Mouse (Mus musculus): ENCODE data around the gene March9. TPM values are rescaled to one million over a fixed set of nuclear protein-coding genes. Genes with fewer than 3 reads are reported as not detected.
"Not testable (repeated sequence)": the region's sequence is repeated elsewhere in the genome, so short reads cannot be mapped to it uniquely, and the experiment has no call there.

Gene March9
- total and polyA plus RNA-seq, 3 experiments, result 2.1 to 5.2 TPM; not detected in 1

GRCm38 (mm10) chr10:127073981-127074380 is 14.0 kb upstream of the March9 start:
- no peak for TF ChIP-seq MAX (IDR thresholded peaks at IDR 0.05; ENCODE audit: low read length)
- H3K79me2 ChIP-seq (ENCODE audit: control insufficient read depth, insufficient read depth, low read length, poor library complexity), result peaks cover 13% of the 10 kb centered on the region
- H3K27ac ChIP-seq (ENCODE audit: control insufficient read depth, low read depth, low read length), result no peak overlapping the region
- no peak overlapping the region for H3K4me3 ChIP-seq (ENCODE audit: control insufficient read depth in 1 of 2, insufficient read depth in 1 of 2, low read depth in 2 of 2, low read length in 2 of 2)
- no peaks in the 10 kb centered on the region; a peak in 1 of 4 replicates for H3K36me3 ChIP-seq (ENCODE audit: control insufficient read depth in 1 of 2, insufficient read depth in 2 of 2, low read length in 2 of 2)
- DNase-seq (ENCODE audit: low read depth, low spot score), result no peak
- H3K27me3 ChIP-seq (ENCODE audit: control insufficient read depth in 1 of 2, insufficient read depth in 2 of 2, low read length in 2 of 2), result no peaks in the 10 kb centered on the region
- H3K9me3 ChIP-seq (replicated peaks; ENCODE audit: insufficient read depth, low read length), result no peaks in the 10 kb centered on the region
- H3K9ac ChIP-seq (ENCODE audit: control insufficient read depth, low read depth, low read length, poor library complexity, severe bottlenecking), result no peak overlapping the region
- 0 out of 4 replicates have a peak, but pooled peaks cover 0 to 2% of the 10 kb centered on the region in 2 experiments for H3K4me1 ChIP-seq (ENCODE audit: control insufficient read depth in 1 of 2, insufficient read depth in 2 of 2, low read length in 2 of 2)

DNA sequence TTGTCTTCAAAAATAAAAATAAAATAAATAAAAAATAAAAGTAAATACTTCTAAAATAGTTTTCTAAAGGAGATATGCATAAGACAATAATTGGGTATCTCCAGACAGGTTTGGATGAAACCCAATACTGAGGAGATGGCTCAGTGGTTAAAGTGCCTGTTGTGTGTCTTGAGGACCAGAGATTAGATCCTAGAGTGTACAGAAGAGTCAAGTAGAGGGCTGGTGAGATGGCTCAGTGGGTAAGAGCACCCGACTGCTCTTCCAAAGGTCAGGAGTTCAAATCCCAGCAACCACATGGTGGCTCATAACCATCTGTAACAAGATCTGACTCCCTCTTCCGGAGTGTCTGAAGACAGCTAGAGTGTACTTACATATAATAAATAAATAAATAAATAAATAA is 13.0 kb upstream of the March9 start:
- H3K9ac ChIP-seq (ENCODE audit: control insufficient read depth, low read depth, low read length, poor library complexity, severe bottlenecking); H3K9me3 ChIP-seq (replicated peaks; ENCODE audit: insufficient read depth, low read length); H3K27ac ChIP-seq (ENCODE audit: control insufficient read depth, low read depth, low read length); H3K4me1 ChIP-seq (ENCODE audit: control insufficient read depth in 1 of 2, insufficient read depth in 2 of 2, low read length in 2 of 2); H3K4me3 ChIP-seq (ENCODE audit: control insufficient read depth in 1 of 2, insufficient read depth in 1 of 2, low read depth in 2 of 2, low read length in 2 of 2); H3K36me3 ChIP-seq (ENCODE audit: control insufficient read depth in 1 of 2, insufficient read depth in 2 of 2, low read length in 2 of 2); H3K27me3 ChIP-seq (ENCODE audit: control insufficient read depth in 1 of 2, insufficient read depth in 2 of 2, low read length in 2 of 2): not testable (repeated sequence)
- H3K79me2 ChIP-seq (ENCODE audit: control insufficient read depth, insufficient read depth, low read length, poor library complexity), result peaks cover 14% of the 10 kb centered on the region
- TF ChIP-seq TBP (IDR thresholded peaks at IDR 0.05; ENCODE audit: low read depth, low read length), result peak; percentile 90
- DNase-seq (ENCODE audit: low read depth, low spot score), result peak; percentile 35

GRCm38 (mm10) chr10:127072270-127072669 is 12.3 kb upstream of the March9 start:
- not testable (repeated sequence) for H3K9ac ChIP-seq (ENCODE audit: control insufficient read depth, low read depth, low read length, poor library complexity, severe bottlenecking); H3K27me3 ChIP-seq (ENCODE audit: control insufficient read depth in 1 of 2, insufficient read depth in 2 of 2, low read length in 2 of 2); H3K27ac ChIP-seq (ENCODE audit: control insufficient read depth, low read depth, low read length); DNase-seq (ENCODE audit: low read depth, low spot score); H3K9me3 ChIP-seq (replicated peaks; ENCODE audit: insufficient read depth, low read length); H3K4me1 ChIP-seq (ENCODE audit: control insufficient read depth in 1 of 2, insufficient read depth in 2 of 2, low read length in 2 of 2); H3K4me3 ChIP-seq (ENCODE audit: control insufficient read depth in 1 of 2, insufficient read depth in 1 of 2, low read depth in 2 of 2, low read length in 2 of 2)
- peaks cover 1 to 15% of the 10 kb centered on the region in 2 experiments; a peak in 3 of 4 replicates for H3K36me3 ChIP-seq (ENCODE audit: control insufficient read depth in 1 of 2, insufficient read depth in 2 of 2, low read length in 2 of 2)
- H3K79me2 ChIP-seq (ENCODE audit: control insufficient read depth, insufficient read depth, low read length, poor library complexity), result peaks cover 15% of the 10 kb centered on the region
- TF ChIP-seq CTCF (IDR thresholded peaks at IDR 0.05 in 2 of 3, conservative IDR thresholded peaks at IDR 0.05 in 1 of 3; ENCODE audit: control insufficient read depth in 1 of 3, insufficient read depth in 1 of 3, low read depth in 2 of 3, low read length in 3 of 3, poor library complexity in 1 of 3, severe bottlenecking in 1 of 3) (peak in 2 of 3 experiments; percentile 5 to 31; a peak in 2 of 6 replicates), TBP (IDR thresholded peaks at IDR 0.05; ENCODE audit: low read depth, low read length) (peak; percentile 88)

- Histone ChIP-seq H3K4me1 (ENCODE audit: control insufficient read depth in 1 of 2, insufficient read depth in 2 of 2, low read length in 2 of 2) (peaks cover 3 to 7% of the 10 kb centered on the region in 2 experiments; a peak in 3 of 4 replicates), H3K4me3 (ENCODE audit: control insufficient read depth in 1 of 2, insufficient read depth in 1 of 2, low read depth in 2 of 2, low read length in 2 of 2) (peak overlapping the region; percentile 66 to 83), H3K36me3 (ENCODE audit: control insufficient read depth in 1 of 2, insufficient read depth in 2 of 2, low read length in 2 of 2) (peaks cover 2 to 21% of the 10 kb centered on the region in 2 experiments; a peak in 3 of 4 replicates), H3K79me2 (ENCODE audit: control insufficient read depth, insufficient read depth, low read length, poor library complexity) (peaks cover 15% of the 10 kb centered on the region), H3K27ac (ENCODE audit: control insufficient read depth, low read depth, low read length) (peak overlapping the region; percentile 81), H3K9me3 (replicated peaks; ENCODE audit: insufficient read depth, low read length) (no peaks in the 10 kb centered on the region), H3K9ac (ENCODE audit: control insufficient read depth, low read depth, low read length, poor library complexity, severe bottlenecking) (peak overlapping the region; percentile 69), H3K27me3 (ENCODE audit: control insufficient read depth in 1 of 2, insufficient read depth in 2 of 2, low read length in 2 of 2) (no peaks in the 10 kb centered on the region)
- no peak for TF ChIP-seq ELF1 (IDR thresholded peaks at IDR 0.05; ENCODE audit: low read depth, low read length)
- TF ChIP-seq NELFE (IDR thresholded peaks at IDR 0.05; ENCODE audit: low read depth, low read length), result no peak
- TF ChIP-seq TBP (IDR thresholded peaks at IDR 0.05; ENCODE audit: low read depth, low read length), result peak; percentile 89
- peak; percentile 51 for DNase-seq (ENCODE audit: low read depth, low spot score)
These were observed 11.2 kb upstream of the March9 start for GRCm38 (mm10) chr10:127071203-127071602.
